ENCODE assay signal across 16 mouse cellular contexts in the genomic region with DNA sequence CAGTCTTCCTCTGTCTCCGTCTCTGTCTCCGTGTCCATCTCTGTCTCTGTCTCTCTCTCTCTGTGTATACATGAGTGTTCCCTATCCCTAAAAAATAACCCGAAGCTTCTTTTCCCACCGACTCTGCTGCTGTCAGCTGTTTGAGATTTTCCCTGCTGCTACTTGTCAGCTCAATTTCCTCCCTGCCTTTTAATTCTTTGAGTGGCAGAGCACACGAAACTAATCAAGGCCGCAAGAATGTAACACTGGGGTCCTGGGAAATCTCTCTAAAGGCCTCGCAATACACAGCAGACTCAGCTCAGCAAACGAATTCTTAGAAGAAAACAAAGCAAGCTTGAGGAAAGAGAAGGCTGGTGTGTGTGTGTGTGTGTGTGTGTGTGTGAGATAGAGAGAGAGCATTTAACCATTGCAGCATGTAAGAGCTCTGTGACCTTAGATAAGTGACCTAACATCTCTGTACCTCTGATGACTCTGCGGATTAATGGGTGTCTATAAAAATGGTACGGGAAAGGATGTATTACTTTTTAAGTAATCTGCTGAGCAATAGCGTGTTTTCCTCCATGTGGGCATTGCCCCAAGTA. TPM values are rescaled to one million over a fixed set of nuclear protein-coding genes. Genes with fewer than 3 reads are reported as not detected.
DNase-seq lines count a peak whose midpoint lies in the region; ATAC-seq and TF ChIP-seq lines count a peak whose summit lies in the region.
"Had no signal": no experiment of that assay in that cellular context is flagged by ENCODE, and none has a peak within 500 bp of the region (broad histone marks: within the 10 kb centered on the region; RNA-seq: fewer than 3 reads in every experiment).

No protein-coding gene starts in this region.

- DNase-seq in kidney, postnatal 0 days (ENCODE audit: low spot score) = peak; percentile 31
- peak; percentile 15 for DNase-seq in hindbrain, embryonic 11.5 days (ENCODE audit: low spot score)
- no peak for DNase-seq in liver, embryonic 14.5 days (ENCODE audit: low read depth in 3 of 3, low spot score in 3 of 3)
- DNase-seq in kidney, postnatal 14 days = no peak
- no peak for DNase-seq in frontal cortex, postnatal 10 days (ENCODE audit: low spot score in 2 of 2)
- no peak for DNase-seq in cerebellum, adult 9-11 months
- DNase-seq: B cell, adult 2 months; cerebellum, postnatal 36 days; gastrocnemius, postnatal 10 days; kidney, adult 11 months; lung, postnatal 14 days had no signal

- no peaks in the 10 kb centered on the region for H3K36me3 ChIP-seq in kidney, postnatal 0 days (ENCODE audit: insufficient read depth, low read length)
- no peaks in the 10 kb centered on the region for H3K36me3 ChIP-seq in kidney, embryonic 16.5 days (ENCODE audit: insufficient read depth, low read length)
- H3K36me3 ChIP-seq in embryonic facial prominence, embryonic 13.5 days = no peaks in the 10 kb centered on the region
- H3K36me3 ChIP-seq in hindbrain, embryonic 11.5 days (ENCODE audit: control insufficient read depth, insufficient read depth, low read length) = no peaks in the 10 kb centered on the region
- no peaks in the 10 kb centered on the region for H3K36me3 ChIP-seq in liver, embryonic 14.5 days (replicated peaks; ENCODE audit: control insufficient read depth, insufficient read depth, low read depth)

- 49% methylated on average over 11 of the region's 11 CpGs for WGBS in kidney, postnatal 0 days
- WGBS in kidney, embryonic 16.5 days = 56% methylated on average over 11 of the region's 11 CpGs
- WGBS in embryonic facial prominence, embryonic 13.5 days = 11% methylated on average over 11 of the region's 11 CpGs
- WGBS in hindbrain, embryonic 11.5 days = 63% methylated on average over 11 of the region's 11 CpGs
- WGBS in liver, embryonic 14.5 days (ENCODE audit: insufficient replicate concordance) = 52% methylated on average over 11 of the region's 11 CpGs

- H3K27ac ChIP-seq in kidney, postnatal 0 days = no peak overlapping the region
- no peak overlapping the region for H3K27ac ChIP-seq in kidney, embryonic 16.5 days (ENCODE audit: low read length)
- peak overlapping the region; percentile 68 for H3K27ac ChIP-seq in embryonic facial prominence, embryonic 13.5 days
- H3K27ac ChIP-seq in hindbrain, embryonic 11.5 days (ENCODE audit: low read depth, low read length) = no peak overlapping the region
- H3K27ac ChIP-seq in liver, embryonic 14.5 days = no peak overlapping the region

- no peak overlapping the region for H3K4me3 ChIP-seq in kidney, postnatal 0 days (replicated peaks; ENCODE audit: low read depth, low read length)
- H3K4me3 ChIP-seq in kidney, embryonic 16.5 days (ENCODE audit: low read length) = no peak overlapping the region
- H3K4me3 ChIP-seq in embryonic facial prominence, embryonic 13.5 days = no peak overlapping the region
- H3K4me3 ChIP-seq in hindbrain, embryonic 11.5 days (ENCODE audit: low read depth, low read length) = no peak overlapping the region
- H3K4me3 ChIP-seq in liver, embryonic 14.5 days (ENCODE audit: insufficient read depth in 1 of 2, low read depth in 2 of 2, low read length in 2 of 2) = no peak overlapping the region

- TF ChIP-seq CTCF in kidney, postnatal 0 days (IDR thresholded peaks at IDR 0.05; ENCODE audit: low read depth) = no peak
- no peak for TF ChIP-seq CTCF in liver, embryonic 14.5 days (IDR thresholded peaks at IDR 0.05; ENCODE audit: low read depth)

- no peak for ATAC-seq in kidney, postnatal 0 days (replicated peaks; ENCODE audit: low FRiP score, low read depth)
- ATAC-seq in kidney, embryonic 16.5 days (ENCODE audit: low FRiP score, low TSS enrichment) = no peak
- ATAC-seq in embryonic facial prominence, embryonic 13.5 days (ENCODE audit: insufficient number of reproducible peaks, insufficient read depth, low FRiP score, low TSS enrichment, low read depth) = no peak
- no peak for ATAC-seq in hindbrain, embryonic 11.5 days (ENCODE audit: low FRiP score)
- ATAC-seq in liver, embryonic 14.5 days (ENCODE audit: insufficient read depth) = peak; percentile 45; the same call in 1 of the 2 replicates

- no peak overlapping the region for H3K9ac ChIP-seq in kidney, postnatal 0 days (ENCODE audit: low read depth, low read length)
- no peak overlapping the region for H3K9ac ChIP-seq in kidney, embryonic 16.5 days (replicated peaks; ENCODE audit: low read length)
- H3K9ac ChIP-seq in embryonic facial prominence, embryonic 13.5 days = no peak overlapping the region
- no peak overlapping the region for H3K9ac ChIP-seq in hindbrain, embryonic 11.5 days (ENCODE audit: low read depth, low read length)
- no peak overlapping the region for H3K9ac ChIP-seq in liver, embryonic 14.5 days (replicated peaks)

- H3K4me1 ChIP-seq in kidney, postnatal 0 days (replicated peaks; ENCODE audit: insufficient read depth, low read length) = no peaks in the 10 kb centered on the region
- H3K4me1 ChIP-seq in kidney, embryonic 16.5 days (ENCODE audit: insufficient read depth, low read length) = no peaks in the 10 kb centered on the region
- peaks cover 50% of the 10 kb centered on the region for H3K4me1 ChIP-seq in embryonic facial prominence, embryonic 13.5 days
- no peaks in the 10 kb centered on the region; the same call in 1 of the 2 replicates for H3K4me1 ChIP-seq in hindbrain, embryonic 11.5 days (replicated peaks; ENCODE audit: control insufficient read depth, insufficient read depth, low read length)
- H3K4me1 ChIP-seq in liver, embryonic 14.5 days (replicated peaks; ENCODE audit: control insufficient read depth in 2 of 2, insufficient read depth in 2 of 2, low read length in 1 of 2) = peaks cover 0 to 17% of the 10 kb centered on the region in 2 experiments; a peak in 2 of 4 replicates

- H3K27me3 ChIP-seq in kidney, postnatal 0 days (ENCODE audit: insufficient read depth, low read length) = no peaks in the 10 kb centered on the region
- H3K27me3 ChIP-seq in kidney, embryonic 16.5 days (ENCODE audit: insufficient read depth, low read length) = no peaks in the 10 kb centered on the region
- H3K27me3 ChIP-seq in embryonic facial prominence, embryonic 13.5 days = no peaks in the 10 kb centered on the region
- no peaks in the 10 kb centered on the region for H3K27me3 ChIP-seq in hindbrain, embryonic 11.5 days (ENCODE audit: control insufficient read depth, insufficient read depth, low read length)
- no peaks in the 10 kb centered on the region for H3K27me3 ChIP-seq in liver, embryonic 14.5 days (ENCODE audit: control insufficient read depth, insufficient read depth, low read length)

- no peak overlapping the region for H3K4me2 ChIP-seq in kidney, postnatal 0 days (ENCODE audit: low read length)
- H3K4me2 ChIP-seq in kidney, embryonic 16.5 days (replicated peaks; ENCODE audit: low read depth, low read length) = no peak overlapping the region
- H3K4me2 ChIP-seq in embryonic facial prominence, embryonic 13.5 days = peak overlapping the region; percentile 14; the same call in 1 of the 2 replicates
- H3K4me2 ChIP-seq in hindbrain, embryonic 11.5 days (replicated peaks; ENCODE audit: low read depth, low read length) = no peak overlapping the region
- no peak overlapping the region for H3K4me2 ChIP-seq in liver, embryonic 14.5 days (ENCODE audit: low read depth)

- H3K9me3 ChIP-seq in kidney, postnatal 0 days (replicated peaks; ENCODE audit: low read length) = no peaks in the 10 kb centered on the region
- H3K9me3 ChIP-seq in kidney, embryonic 16.5 days (ENCODE audit: low read length) = no peaks in the 10 kb centered on the region
- H3K9me3 ChIP-seq in embryonic facial prominence, embryonic 13.5 days = no peaks in the 10 kb centered on the region
- no peaks in the 10 kb centered on the region for H3K9me3 ChIP-seq in hindbrain, embryonic 11.5 days (ENCODE audit: control insufficient read depth, low read length)
- no peaks in the 10 kb centered on the region for H3K9me3 ChIP-seq in liver, embryonic 14.5 days (ENCODE audit: control insufficient read depth, low read length)

- TF ChIP-seq EP300 in liver, embryonic 14.5 days (IDR thresholded peaks at IDR 0.05; ENCODE audit: low read depth) = no peak

RNA-seq across cellular contexts. Expression of gene Ocstamp, which starts 15.0 kb away (rescaled TPM):
- polyA plus RNA-seq in kidney, postnatal 0 days (2015; fragmentation: Nextera tagmentation; extraction: Ambion mirVana) = 0.11 and 0.14 TPM in 2 replicates
- polyA plus RNA-seq in kidney, embryonic 16.5 days (2015; fragmentation: Nextera tagmentation; extraction: Ambion mirVana) = not detected in 2 replicates
- 0.21 TPM in 1 of 2 replicates, not detected in the other for polyA plus RNA-seq in embryonic facial prominence, embryonic 13.5 days (2015; fragmentation: Nextera tagmentation; extraction: Ambion mirVana)
- polyA plus RNA-seq in hindbrain, embryonic 11.5 days (2014; fragmentation: Nextera tagmentation; extraction: Ambion mirVana) = 0.06 TPM in 1 of 2 replicates, not detected in the other
- 0.86 and 1.4 TPM in 2 replicates for polyA plus RNA-seq in liver, embryonic 14.5 days (2012; rRNA removed)
- polyA plus RNA-seq in liver, embryonic 14.5 days (2014; fragmentation: Nextera tagmentation; extraction: Ambion mirVana) = 2.1 and 2.7 TPM in 2 replicates
- polyA plus RNA-seq: neural tube, embryonic 14.5 days had no signal

RNA-seq across cellular contexts. Expression of gene Zfp334, which starts 27.2 kb away (rescaled TPM):
- 3.6 and 4.7 TPM in 2 replicates for polyA plus RNA-seq in kidney, postnatal 0 days (2015; fragmentation: Nextera tagmentation; extraction: Ambion mirVana)
- polyA plus RNA-seq in kidney, embryonic 16.5 days (2015; fragmentation: Nextera tagmentation; extraction: Ambion mirVana) = 8.7 and 8.9 TPM in 2 replicates
- polyA plus RNA-seq in embryonic facial prominence, embryonic 13.5 days (2015; fragmentation: Nextera tagmentation; extraction: Ambion mirVana) = 9.5 and 9.7 TPM in 2 replicates
- 19.6 and 21.2 TPM in 2 replicates for polyA plus RNA-seq in hindbrain, embryonic 11.5 days (2014; fragmentation: Nextera tagmentation; extraction: Ambion mirVana)
- polyA plus RNA-seq in liver, embryonic 14.5 days (2012; rRNA removed) = 0.66 and 0.73 TPM in 2 replicates
- polyA plus RNA-seq in liver, embryonic 14.5 days (2014; fragmentation: Nextera tagmentation; extraction: Ambion mirVana) = 0.89 and 1.1 TPM in 2 replicates

RNA-seq across cellular contexts. Expression of gene Zfp663, which starts 46.7 kb away (rescaled TPM):
- polyA plus RNA-seq in kidney, postnatal 0 days (2015; fragmentation: Nextera tagmentation; extraction: Ambion mirVana) = 0.58 and 0.60 TPM in 2 replicates
- polyA plus RNA-seq in kidney, embryonic 16.5 days (2015; fragmentation: Nextera tagmentation; extraction: Ambion mirVana) = 1.1 and 1.3 TPM in 2 replicates
- 1.1 and 2.2 TPM in 2 replicates for polyA plus RNA-seq in embryonic facial prominence, embryonic 13.5 days (2015; fragmentation: Nextera tagmentation; extraction: Ambion mirVana)
- 7.0 and 7.6 TPM in 2 replicates for polyA plus RNA-seq in hindbrain, embryonic 11.5 days (2014; fragmentation: Nextera tagmentation; extraction: Ambion mirVana)
- polyA plus RNA-seq in liver, embryonic 14.5 days (2012; rRNA removed) = 0.02 and 0.03 TPM in 2 replicates
- polyA plus RNA-seq in liver, embryonic 14.5 days (2014; fragmentation: Nextera tagmentation; extraction: Ambion mirVana) = 0.08 and 0.13 TPM in 2 replicates
- polyA plus RNA-seq: large intestine, adult 2 months; liver, adult 2 months had no signal

RNA-seq across cellular contexts. Expression of gene Slc13a3, which starts 57.8 kb away (rescaled TPM):
- 8.3 and 9.7 TPM in 2 replicates for polyA plus RNA-seq in kidney, postnatal 0 days (2015; fragmentation: Nextera tagmentation; extraction: Ambion mirVana)
- polyA plus RNA-seq in kidney, embryonic 16.5 days (2015; fragmentation: Nextera tagmentation; extraction: Ambion mirVana) = 4.3 and 4.5 TPM in 2 replicates
- polyA plus RNA-seq in embryonic facial prominence, embryonic 13.5 days (2015; fragmentation: Nextera tagmentation; extraction: Ambion mirVana) = 0.40 and 0.42 TPM in 2 replicates
- 0.14 and 0.17 TPM in 2 replicates for polyA plus RNA-seq in hindbrain, embryonic 11.5 days (2014; fragmentation: Nextera tagmentation; extraction: Ambion mirVana)
- polyA plus RNA-seq in liver, embryonic 14.5 days (2012; rRNA removed) = 3.2 and 3.8 TPM in 2 replicates
- polyA plus RNA-seq in liver, embryonic 14.5 days (2014; fragmentation: Nextera tagmentation; extraction: Ambion mirVana) = 5.7 and 7.7 TPM in 2 replicates

Comparison
In these comparisons a context has a peak if more than half of its experiments do, and no peak if none do; other contexts are left out.
1. DNase-seq: peak in kidney, postnatal 0 days (single experiment) and hindbrain, embryonic 11.5 days (single experiment); none in liver, embryonic 14.5 days (0 of 3), kidney, postnatal 14 days (single experiment), frontal cortex, postnatal 10 days (0 of 2) and cerebellum, adult 9-11 months (single experiment).